Mouse (Mus musculus) adrenal gland, adult (tissue): Measurements from ENCODE around the gene Kctd17.

Experiments
- DNase-seq, 2 experiments: peaks; one replicate each; pipeline ENCODE4 v3.0.0; 2022 to 2023; ENCODE audit warnings: low spot score in 1 of 2; ENCODE audit not compliant: inconsistent age in 2 of 2

Gene Kctd17

GRCm38 (mm10) chr15:78447121-78447520 lies 18.8 kb downstream of the Kctd17 start:
- DNase-seq, result peak in 1 of 2 experiments; percentile 83

- DNase-seq, result peak; percentile 93 to 98
These were observed 19.6 kb downstream of the Kctd17 start for GRCm38 (mm10) chr15:78447746-78448535.

GRCm38 (mm10) chr15:78449131-78449530 lies 20.8 kb downstream of the Kctd17 start:
- DNase-seq, result peak in 1 of 2 experiments; percentile 76

GRCm38 (mm10) chr15:78449694-78450418 lies 21.5 kb downstream of the Kctd17 start:
- DNase-seq, result peak; percentile 82 to 92

GRCm38 (mm10) chr15:78450419-78450768 lies 22.0 kb downstream of the Kctd17 start:
- no peak for DNase-seq

- DNase-seq, result peak in 1 of 2 experiments; percentile 67
These were observed 22.8 kb downstream of the Kctd17 start for GRCm38 (mm10) chr15:78451201-78451600.

GRCm38 (mm10) chr15:78452929-78453328 lies 24.6 kb downstream of the Kctd17 start:
- no peak for DNase-seq

- DNase-seq, result peak; percentile 68 to 80
These were observed 26.8 kb downstream of the Kctd17 start for GRCm38 (mm10) chr15:78455168-78455567.

GRCm38 (mm10) chr15:78456051-78456450 lies 27.7 kb downstream of the Kctd17 start:
- peak in 1 of 2 experiments; percentile 53 for DNase-seq

- peak; percentile 51 to 73 for DNase-seq
These were observed 28.8 kb downstream of the Kctd17 start for GRCm38 (mm10) chr15:78457193-78457592.

GRCm38 (mm10) chr15:78462981-78463380 lies 34.6 kb downstream of the Kctd17 start:
- DNase-seq, result no peak

GRCm38 (mm10) chr15:78466809-78467208 lies 38.4 kb downstream of the Kctd17 start:
- DNase-seq, result no peak

- DNase-seq, result peak; percentile 72 to 82
These were observed 39.2 kb downstream of the Kctd17 start for GRCm38 (mm10) chr15:78467570-78467969.

GRCm38 (mm10) chr15:78468379-78468937 lies 40.1 kb downstream of the Kctd17 start, which contains the start of gene Tmprss6:
Gene Tmprss6, minus strand, starts transcription at chr15:78468634.
- peak in 1 of 2 experiments; percentile 66 for DNase-seq

GRCm38 (mm10) chr15:78470495-78471276 lies 42.3 kb downstream of the Kctd17 start:
- DNase-seq, result peak in 1 of 2 experiments; percentile 55

- DNase-seq, result no peak
These were observed 43.5 kb downstream of the Kctd17 start for GRCm38 (mm10) chr15:78471902-78472301.

GRCm38 (mm10) chr15:78473442-78473841 lies 45.1 kb downstream of the Kctd17 start:
- DNase-seq, result no peak

GRCm38 (mm10) chr15:78475604-78476031 lies 47.3 kb downstream of the Kctd17 start:
- peak; percentile 40 to 84 for DNase-seq

GRCm38 (mm10) chr15:78476878-78477277 lies 48.5 kb downstream of the Kctd17 start:
- DNase-seq, result no peak

- no peak for DNase-seq
These were observed 49.7 kb downstream of the Kctd17 start for GRCm38 (mm10) chr15:78478073-78478472.

GRCm38 (mm10) chr15:78479470-78479869 lies 51.1 kb downstream of the Kctd17 start:
- no peak for DNase-seq
